Mouse (Mus musculus) limb, embryonic 12.5 days (tissue): ENCODE results near the gene Gemin8. TPM values are rescaled to one million over a fixed set of nuclear protein-coding genes. Genes with fewer than 3 reads are reported as not detected.

ENCODE experiments used
- ATAC-seq: fragments of 200-750 bp; cut with Nextera tagmentation; 2 replicates; pipeline ENCODE4 v1.8.0; 2017; ENCODE audit warnings: low read depth, moderate TSS enrichment; ENCODE audit not compliant: insufficient number of reproducible peaks, insufficient read depth, low FRiP score, low TSS enrichment
- H3K27ac ChIP-seq: fragments of 300-500 bp; sonication (generic); 2 replicates; pipeline ENCODE4 v1.5.1; 2016; ENCODE audit warnings: mild to moderate bottlenecking, moderate library complexity
- H3K27me3 ChIP-seq: fragments of 300-500 bp; sonication (generic); 2 replicates; pipeline ENCODE4 v1.6.1; 2016; ENCODE audit warnings: mild to moderate bottlenecking, moderate library complexity
- H3K36me3 ChIP-seq: fragments of 300-500 bp; sonication (generic); 2 replicates; pipeline ENCODE4 v1.6.1; 2016; ENCODE audit warnings: mild to moderate bottlenecking, moderate library complexity
- H3K4me1 ChIP-seq: fragments of 300-500 bp; sonication (generic); replicated peaks from 2 replicates; pipeline ENCODE4 v1.6.1; 2016
- H3K4me2 ChIP-seq: fragments of 300-500 bp; sonication (generic); 2 replicates; pipeline ENCODE4 v1.6.1; 2016; ENCODE audit warnings: mild to moderate bottlenecking, moderate library complexity
- H3K4me3 ChIP-seq: fragments of 300-500 bp; sonication (generic); replicated peaks from 2 replicates; pipeline ENCODE4 v1.5.1; 2016; ENCODE audit warnings: mild to moderate bottlenecking
- H3K9ac ChIP-seq: fragments of 300-500 bp; sonication (generic); replicated peaks from 2 replicates; pipeline ENCODE4 v1.6.1; 2016; ENCODE audit warnings: mild to moderate bottlenecking, moderate library complexity
- H3K9me3 ChIP-seq: fragments of 300-500 bp; sonication (generic); 2 replicates; pipeline ENCODE4 v1.6.1; 2016; ENCODE audit warnings: mild to moderate bottlenecking, moderate library complexity
- WGBS: fragments of 180-500 bp; shearing (Covaris S2); methylation state at CpG from one replicate; pipeline ENCODE4 v1.1.7; 2016; 5-methylcytosine and 5-hydroxymethylcytosine counted together
- polyA plus RNA-seq: library from polyadenylated mRNA; unstranded; fragments of >200 nt; fragmentation: Nextera tagmentation; extraction: Ambion mirVana; gene quantifications from 2 replicates; pipeline ENCODE4 v1.2.1, GENCODE M21; 2016

Gemin8 gene
- polyA plus RNA-seq, 1 experiment from 2014 or later, result 11.6 TPM

- no peak overlapping the region for H3K27ac ChIP-seq
- no peaks in the 10 kb centered on the region for H3K9me3 ChIP-seq
- no peak for ATAC-seq
- no peak overlapping the region for H3K4me2 ChIP-seq
- peaks cover 9% of the 10 kb centered on the region for H3K27me3 ChIP-seq
- H3K4me1 ChIP-seq, result no peaks in the 10 kb centered on the region
- no peak overlapping the region for H3K9ac ChIP-seq
- no peak overlapping the region for H3K4me3 ChIP-seq
- no peaks in the 10 kb centered on the region for H3K36me3 ChIP-seq
- WGBS, result 85% methylated on average over 9 of the region's 9 CpGs
Observed at GRCm38 (mm10) chrX:166185327-166185913, 15.2 kb downstream of the Gemin8 start.

GRCm38 (mm10) chrX:166187803-166188202, 17.5 kb downstream of the Gemin8 start:
- H3K27me3 ChIP-seq, result peaks cover 7% of the 10 kb centered on the region; the same call in 1 of the 2 replicates
- H3K4me1 ChIP-seq, result no peaks in the 10 kb centered on the region
- no peak overlapping the region for H3K9ac ChIP-seq
- 88% methylated on average over 1 of the region's 1 CpGs for WGBS
- no peaks in the 10 kb centered on the region for H3K9me3 ChIP-seq
- no peak overlapping the region for H3K4me2 ChIP-seq
- no peaks in the 10 kb centered on the region for H3K36me3 ChIP-seq
- H3K4me3 ChIP-seq, result no peak overlapping the region
- no peak overlapping the region for H3K27ac ChIP-seq
- ATAC-seq, result no peak

- H3K36me3 ChIP-seq, result no peaks in the 10 kb centered on the region
- H3K27me3 ChIP-seq, result peaks cover 12% of the 10 kb centered on the region; the same call in 1 of the 2 replicates
- H3K4me3 ChIP-seq, result no peak overlapping the region
- no peaks in the 10 kb centered on the region for H3K4me1 ChIP-seq
- ATAC-seq, result no peak
- no peak overlapping the region for H3K4me2 ChIP-seq
- H3K9ac ChIP-seq, result no peak overlapping the region
- H3K9me3 ChIP-seq, result no peaks in the 10 kb centered on the region
- H3K27ac ChIP-seq, result no peak overlapping the region
Observed at GRCm38 (mm10) chrX:166196327-166196726, 26.1 kb downstream of the Gemin8 start.

GRCm38 (mm10) chrX:166198266-166198665, 28.0 kb downstream of the Gemin8 start:
- no peak overlapping the region for H3K27ac ChIP-seq
- no peaks in the 10 kb centered on the region for H3K9me3 ChIP-seq
- no peaks in the 10 kb centered on the region for H3K4me1 ChIP-seq
- H3K27me3 ChIP-seq, result peaks cover 12% of the 10 kb centered on the region; the same call in 1 of the 2 replicates
- 86% methylated on average over 2 of the region's 2 CpGs for WGBS
- no peak for ATAC-seq
- no peak overlapping the region for H3K4me2 ChIP-seq
- H3K4me3 ChIP-seq, result no peak overlapping the region
- H3K9ac ChIP-seq, result no peak overlapping the region
- H3K36me3 ChIP-seq, result no peaks in the 10 kb centered on the region

GRCm38 (mm10) chrX:166199812-166200211, 29.6 kb downstream of the Gemin8 start:
- H3K4me2 ChIP-seq, result no peak overlapping the region
- no peaks in the 10 kb centered on the region for H3K36me3 ChIP-seq
- H3K9ac ChIP-seq, result no peak overlapping the region
- no peaks in the 10 kb centered on the region for H3K4me1 ChIP-seq
- peaks cover 12% of the 10 kb centered on the region; the same call in 1 of the 2 replicates for H3K27me3 ChIP-seq
- no peaks in the 10 kb centered on the region for H3K9me3 ChIP-seq
- no peak overlapping the region for H3K27ac ChIP-seq
- ATAC-seq, result no peak
- H3K4me3 ChIP-seq, result no peak overlapping the region

- H3K4me1 ChIP-seq, result no peaks in the 10 kb centered on the region
- H3K4me2 ChIP-seq, result no peak overlapping the region
- no peak overlapping the region for H3K9ac ChIP-seq
- 79% methylated on average over 2 of the region's 2 CpGs for WGBS
- no peak for ATAC-seq
- H3K36me3 ChIP-seq, result no peaks in the 10 kb centered on the region
- no peak overlapping the region for H3K27ac ChIP-seq
- H3K27me3 ChIP-seq, result peaks cover 46% of the 10 kb centered on the region
- no peak overlapping the region for H3K4me3 ChIP-seq
- no peaks in the 10 kb centered on the region for H3K9me3 ChIP-seq
Observed at GRCm38 (mm10) chrX:166214576-166214975, 44.3 kb downstream of the Gemin8 start.

GRCm38 (mm10) chrX:166216248-166216647, 46.0 kb downstream of the Gemin8 start:
- no peak overlapping the region for H3K4me3 ChIP-seq
- H3K9ac ChIP-seq, result no peak overlapping the region
- no peak for ATAC-seq
- no peaks in the 10 kb centered on the region for H3K36me3 ChIP-seq
- no peak overlapping the region for H3K27ac ChIP-seq
- H3K27me3 ChIP-seq, result peaks cover 52% of the 10 kb centered on the region
- no peak overlapping the region for H3K4me2 ChIP-seq
- no peaks in the 10 kb centered on the region for H3K9me3 ChIP-seq
- H3K4me1 ChIP-seq, result no peaks in the 10 kb centered on the region
- WGBS, result 71% methylated on average over 6 of the region's 6 CpGs

- H3K9ac ChIP-seq, result no peak overlapping the region
- H3K4me3 ChIP-seq, result no peak overlapping the region
- no peak overlapping the region for H3K4me2 ChIP-seq
- no peaks in the 10 kb centered on the region for H3K9me3 ChIP-seq
- peaks cover 50% of the 10 kb centered on the region for H3K27me3 ChIP-seq
- 84% methylated on average over 8 of the region's 8 CpGs for WGBS
- no peak for ATAC-seq
- no peak overlapping the region for H3K27ac ChIP-seq
- no peaks in the 10 kb centered on the region for H3K36me3 ChIP-seq
- no peaks in the 10 kb centered on the region for H3K4me1 ChIP-seq
Observed at GRCm38 (mm10) chrX:166216720-166217119, 46.5 kb downstream of the Gemin8 start.

- H3K4me3 ChIP-seq, result no peak overlapping the region
- H3K9me3 ChIP-seq, result no peaks in the 10 kb centered on the region
- H3K36me3 ChIP-seq, result no peaks in the 10 kb centered on the region
- no peak overlapping the region for H3K9ac ChIP-seq
- ATAC-seq, result no peak
- WGBS, result 72% methylated on average over 5 of the region's 5 CpGs
- H3K4me2 ChIP-seq, result no peak overlapping the region
- peaks cover 35% of the 10 kb centered on the region for H3K27me3 ChIP-seq
- no peak overlapping the region for H3K27ac ChIP-seq
- no peaks in the 10 kb centered on the region for H3K4me1 ChIP-seq
Observed at GRCm38 (mm10) chrX:166219331-166219730, 49.1 kb downstream of the Gemin8 start.

GRCm38 (mm10) chrX:166226856-166227255, 56.6 kb downstream of the Gemin8 start:
- Histone ChIP-seq H3K9me3 (no peaks in the 10 kb centered on the region), H3K4me3 (no peak overlapping the region), H3K4me2 (no peak overlapping the region), H3K27ac (no peak overlapping the region), H3K36me3 (no peaks in the 10 kb centered on the region), H3K27me3 (peaks cover 31% of the 10 kb centered on the region), H3K4me1 (no peaks in the 10 kb centered on the region), H3K9ac (no peak overlapping the region)
- ATAC-seq, result no peak
- WGBS, result 83% methylated on average over 5 of the region's 5 CpGs

GRCm38 (mm10) chrX:166229750-166230149, 59.5 kb downstream of the Gemin8 start:
- whole genome bisulfite sequencing, result 78% methylated on average over 3 of the region's 3 CpGs
- Histone ChIP-seq H3K4me2 (no peak overlapping the region), H3K27me3 (peaks cover 44% of the 10 kb centered on the region), H3K36me3 (no peaks in the 10 kb centered on the region), H3K9me3 (no peaks in the 10 kb centered on the region), H3K4me1 (no peaks in the 10 kb centered on the region), H3K9ac (no peak overlapping the region), H3K27ac (no peak overlapping the region), H3K4me3 (no peak overlapping the region)
- no peak for ATAC-seq

GRCm38 (mm10) chrX:166230515-166231267, 60.4 kb downstream of the Gemin8 start:
- H3K4me1 ChIP-seq, result no peaks in the 10 kb centered on the region
- no peak for ATAC-seq
- 90% methylated on average over 6 of the region's 6 CpGs for WGBS

More at GRCm38 (mm10) chrX:166230515-166231267, 60.4 kb downstream of the Gemin8 start:
- H3K27me3 ChIP-seq, result peaks cover 37% of the 10 kb centered on the region
- H3K4me3 ChIP-seq, result no peak overlapping the region
- H3K27ac ChIP-seq, result no peak overlapping the region
- no peak overlapping the region for H3K4me2 ChIP-seq
- H3K9ac ChIP-seq, result no peak overlapping the region
- H3K9me3 ChIP-seq, result no peaks in the 10 kb centered on the region
- no peaks in the 10 kb centered on the region for H3K36me3 ChIP-seq
